Mouse (Mus musculus) spleen, adult 2 months (tissue): ENCODE measurements around the gene Stard3.

Experiments used
- CTCF ChIP-seq: fragments of 200-500 bp; IDR thresholded peaks from 2 replicates; pipeline ENCODE4 v1.5.1; 2011; ENCODE audit warnings: mild to moderate bottlenecking, inconsistent platforms; ENCODE audit not compliant: insufficient read depth, insufficient read length, insufficient replicate concordance; ENCODE audit errors: extremely low read depth
- POLR2A ChIP-seq: fragments of 200-500 bp; IDR thresholded peaks from 2 replicates; pipeline ENCODE4 v1.6.1; 2011; ENCODE audit warnings: low read depth, low read length, inconsistent platforms

- TF ChIP-seq CTCF (no peak), POLR2A (no peak)
These were observed 34.2 kb upstream of the Stard3 start for GRCm38 (mm10) chr11:98323933-98324332.
